9 mouse cellular contexts compared by ENCODE assay signal in the genomic region with DNA sequence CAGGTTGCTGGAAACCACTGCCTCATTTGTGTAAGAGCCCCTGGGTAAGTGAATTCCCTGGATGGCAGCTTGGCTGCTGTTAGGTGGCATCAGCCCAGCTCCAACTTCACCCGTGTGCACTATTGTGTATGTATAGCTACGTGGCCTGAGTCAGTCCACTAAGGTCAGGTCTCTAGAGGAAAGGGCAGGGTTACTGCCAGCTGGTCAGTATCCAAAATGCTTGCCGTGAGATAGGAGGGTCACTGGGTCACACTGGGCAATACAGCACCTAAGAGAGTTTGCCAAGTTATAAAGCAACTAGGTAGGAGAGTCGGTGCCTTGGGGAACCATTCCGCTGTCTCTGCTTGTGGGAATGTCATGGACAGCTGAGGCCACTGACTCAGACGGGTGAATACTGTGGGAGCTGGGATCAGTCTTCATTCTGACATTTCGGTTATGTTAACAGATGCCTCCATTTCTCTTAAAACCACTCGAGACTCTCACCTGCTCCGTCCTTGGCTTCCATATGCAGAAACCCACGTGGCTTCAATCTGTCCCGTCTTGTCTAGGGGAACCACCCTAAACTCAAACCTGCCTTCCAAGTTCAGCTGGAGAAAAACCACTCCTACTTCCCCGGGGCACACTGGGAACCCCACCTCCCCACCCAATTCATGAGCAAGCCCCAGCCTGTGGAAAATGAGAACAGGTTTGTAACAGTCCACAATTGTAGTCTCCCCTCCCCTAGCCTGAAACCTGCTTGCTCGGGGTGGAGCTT. TPM values are rescaled to one million over a fixed set of nuclear protein-coding genes. Genes with fewer than 3 reads are reported as not detected.
DNase-seq lines count a peak whose midpoint lies in the region; ATAC-seq and TF ChIP-seq lines count a peak whose summit lies in the region.
"Had no signal": no experiment of that assay in that cellular context is flagged by ENCODE, and none has a peak within 500 bp of the region (broad histone marks: within the 10 kb centered on the region; RNA-seq: fewer than 3 reads in every experiment).

No protein-coding gene starts in this region.

- H3K27ac ChIP-seq in intestine, embryonic 16.5 days (ENCODE audit: low read length): no peak overlapping the region
- no peak overlapping the region for H3K27ac ChIP-seq in midbrain, embryonic 15.5 days
- H3K27ac ChIP-seq in gastrocnemius, adult 2 months: no peak overlapping the region
- H3K27ac ChIP-seq: hindbrain, embryonic 10.5 days had no signal

- intact Hi-C loops in gastrocnemius, adult 2 months (cut with DNase I): no loop called here

- H3K9me3 ChIP-seq in intestine, embryonic 16.5 days (ENCODE audit: control insufficient read depth, low read length): no peaks in the 10 kb centered on the region
- H3K9me3 ChIP-seq in midbrain, embryonic 15.5 days: no peaks in the 10 kb centered on the region
- H3K9me3 ChIP-seq: hindbrain, embryonic 10.5 days had no signal

- H3K36me3 ChIP-seq in intestine, embryonic 16.5 days (ENCODE audit: control insufficient read depth, insufficient read depth, low read length): no peaks in the 10 kb centered on the region
- H3K36me3 ChIP-seq in splenic B cell, adult 2 months (ENCODE audit: control insufficient read depth, insufficient read depth, low read length, poor library complexity, severe bottlenecking): peaks cover 8% of the 10 kb centered on the region
- H3K36me3 ChIP-seq in midbrain, embryonic 15.5 days (replicated peaks): no peaks in the 10 kb centered on the region

- WGBS in intestine, embryonic 16.5 days: 67% methylated on average over 13 of the region's 13 CpGs
- 86% methylated on average over 13 of the region's 13 CpGs for WGBS in midbrain, embryonic 15.5 days

- H3K4me2 ChIP-seq in intestine, embryonic 16.5 days (ENCODE audit: low read depth, low read length): no peak overlapping the region
- H3K4me2 ChIP-seq in midbrain, embryonic 15.5 days: no peak overlapping the region

- no peaks in the 10 kb centered on the region for H3K4me1 ChIP-seq in intestine, embryonic 16.5 days (ENCODE audit: control insufficient read depth, insufficient read depth, low read length)
- no peaks in the 10 kb centered on the region for H3K4me1 ChIP-seq in midbrain, embryonic 15.5 days

- no peak overlapping the region for H3K9ac ChIP-seq in intestine, embryonic 16.5 days (ENCODE audit: low read depth, low read length)
- H3K9ac ChIP-seq in midbrain, embryonic 15.5 days: no peak overlapping the region

- peak; percentile 60 to 65 for DNase-seq in lung, adult 18-20 months
- no peak for DNase-seq in lung, postnatal 4 days
- peak; percentile 65 for DNase-seq in adrenal gland, postnatal 14 days
- peak; percentile 31 for DNase-seq in splenic B cell, adult 2 months (ENCODE audit: low read depth, low spot score)
- no peak for DNase-seq in left cerebral cortex, adult 8-10 months (ENCODE audit: low spot score in 2 of 2)
- no peak for DNase-seq in gastrocnemius, adult 2 months

- TF ChIP-seq CTCF in gastrocnemius, adult 2 months (IDR thresholded peaks at IDR 0.05): no peak

- H3K27me3 ChIP-seq in intestine, embryonic 16.5 days (replicated peaks; ENCODE audit: control insufficient read depth, insufficient read depth, low read length): no peaks in the 10 kb centered on the region
- H3K27me3 ChIP-seq in splenic B cell, adult 2 months (ENCODE audit: control insufficient read depth, insufficient read depth, low read length, poor library complexity, severe bottlenecking): no peaks in the 10 kb centered on the region
- H3K27me3 ChIP-seq in midbrain, embryonic 15.5 days (replicated peaks): no peaks in the 10 kb centered on the region

- H3K4me3 ChIP-seq in intestine, embryonic 16.5 days (ENCODE audit: low read length): no peak overlapping the region
- no peak overlapping the region for H3K4me3 ChIP-seq in midbrain, embryonic 15.5 days
- H3K4me3 ChIP-seq in gastrocnemius, adult 2 months: no peak overlapping the region
- H3K4me3 ChIP-seq: hindbrain, embryonic 10.5 days had no signal

- peak; percentile 45 for ATAC-seq in intestine, embryonic 16.5 days
- ATAC-seq in midbrain, embryonic 15.5 days (replicated peaks): no peak

RNA-seq across cellular contexts. Expression of gene Tor3a, which starts 14.1 kb away (rescaled TPM):
- total RNA-seq in adrenal gland, postnatal 14 days (2021): 10.6 and 13.8 TPM in 2 replicates
- polyA plus RNA-seq in intestine, embryonic 16.5 days (2015; fragmentation: Nextera tagmentation; extraction: Ambion mirVana): 6.8 and 7.0 TPM in 2 replicates
- total RNA-seq in left cerebral cortex, adult 8-10 months (2022): 1 to 10 TPM; 5.8 to 8.1 (median 7.8) TPM
- 2.5 and 4.3 TPM in 2 replicates for polyA plus RNA-seq in midbrain, embryonic 15.5 days (2015; fragmentation: Nextera tagmentation; extraction: Ambion mirVana)
- total RNA-seq in gastrocnemius, adult 2 months (2021): 1 to 10 TPM; 4.9 to 5.4 TPM

RNA-seq across cellular contexts. Expression of gene Fam20b, which starts 58.8 kb away (rescaled TPM):
- 40.7 and 42.9 TPM in 2 replicates for total RNA-seq in adrenal gland, postnatal 14 days (2021)
- 38.6 and 47.1 TPM in 2 replicates for polyA plus RNA-seq in intestine, embryonic 16.5 days (2015; fragmentation: Nextera tagmentation; extraction: Ambion mirVana)
- 10 to 100 TPM; 69.0 to 81.1 (median 75.8) TPM for total RNA-seq in left cerebral cortex, adult 8-10 months (2022)
- 34.2 and 34.7 TPM in 2 replicates for polyA plus RNA-seq in midbrain, embryonic 15.5 days (2015; fragmentation: Nextera tagmentation; extraction: Ambion mirVana)
- 10 to 100 TPM; 28.5 to 35.2 TPM for total RNA-seq in gastrocnemius, adult 2 months (2021)

Comparison
In these comparisons a context has a peak if more than half of its experiments do, and no peak if none do; other contexts are left out.
1. DNase-seq: peak in lung, adult 18-20 months (2 of 2), adrenal gland, postnatal 14 days (single experiment) and splenic B cell, adult 2 months (single experiment); none in lung, postnatal 4 days (0 of 2), left cerebral cortex, adult 8-10 months (0 of 2) and gastrocnemius, adult 2 months (single experiment).